Mouse (Mus musculus) gastrocnemius, adult 2 months (tissue): ENCODE data around the gene Erp27. TPM values are rescaled to one million over a fixed set of nuclear protein-coding genes. Genes with fewer than 3 reads are reported as not detected.

ENCODE experiments used
- DNase-seq: peaks from one replicate; pipeline ENCODE4 v3.0.0; 2022
- H3K27ac ChIP-seq: fragments of 200-600 bp; 2 replicates; pipeline ENCODE4 v1.8.1; 2022; ENCODE audit warnings: mild to moderate bottlenecking
- H3K4me3 ChIP-seq: fragments of 200-600 bp; 2 replicates; pipeline ENCODE4 v1.8.1; 2022; ENCODE audit warnings: mild to moderate bottlenecking, moderate library complexity
- CTCF ChIP-seq: fragments of 200-600 bp; IDR thresholded peaks from 2 replicates; pipeline ENCODE4 v1.8.1; 2022; ENCODE audit warnings: antibody characterized with exemption, mild to moderate bottlenecking, moderate library complexity
- intact Hi-C: fragments of 180-260 bp; cut with DNase I; formaldehyde crosslinking; loops from one replicate; pipeline ENCODE4 v1.15.1; 2025
- total RNA-seq, 2 experiments: library from RNA; stranded (reverse); gene quantifications; 2 replicates each; pipeline ENCODE4 v1.2.3; 2021

Gene Erp27
- total RNA-seq, 2 experiments from 2014 or later: 0.20 TPM; not detected in 1

DNA sequence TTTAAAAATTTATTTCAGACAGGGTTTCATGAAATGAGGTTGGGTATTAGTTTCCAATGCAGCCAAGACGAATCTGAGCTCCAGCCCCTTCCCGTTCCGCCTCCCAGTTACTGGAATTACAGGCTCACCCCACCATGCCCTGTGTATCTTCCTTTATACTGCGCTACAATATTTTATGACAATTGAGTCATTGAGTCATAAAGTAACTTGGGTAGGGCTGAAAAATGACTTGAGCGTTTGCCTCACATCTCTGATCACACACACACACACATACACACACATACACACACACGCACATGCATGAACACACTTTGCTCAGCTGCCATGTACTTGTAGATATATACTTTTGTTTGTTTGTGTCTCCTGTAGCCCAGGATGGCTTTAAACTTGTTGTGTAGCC is 7.7 kb downstream of the Erp27 start:
- intact Hi-C loops: no loop called here
- Histone ChIP-seq H3K4me3 (no peak overlapping the region), H3K27ac (peak overlapping the region; percentile 69)
- no peak for DNase-seq
- no peak for TF ChIP-seq CTCF

DNA sequence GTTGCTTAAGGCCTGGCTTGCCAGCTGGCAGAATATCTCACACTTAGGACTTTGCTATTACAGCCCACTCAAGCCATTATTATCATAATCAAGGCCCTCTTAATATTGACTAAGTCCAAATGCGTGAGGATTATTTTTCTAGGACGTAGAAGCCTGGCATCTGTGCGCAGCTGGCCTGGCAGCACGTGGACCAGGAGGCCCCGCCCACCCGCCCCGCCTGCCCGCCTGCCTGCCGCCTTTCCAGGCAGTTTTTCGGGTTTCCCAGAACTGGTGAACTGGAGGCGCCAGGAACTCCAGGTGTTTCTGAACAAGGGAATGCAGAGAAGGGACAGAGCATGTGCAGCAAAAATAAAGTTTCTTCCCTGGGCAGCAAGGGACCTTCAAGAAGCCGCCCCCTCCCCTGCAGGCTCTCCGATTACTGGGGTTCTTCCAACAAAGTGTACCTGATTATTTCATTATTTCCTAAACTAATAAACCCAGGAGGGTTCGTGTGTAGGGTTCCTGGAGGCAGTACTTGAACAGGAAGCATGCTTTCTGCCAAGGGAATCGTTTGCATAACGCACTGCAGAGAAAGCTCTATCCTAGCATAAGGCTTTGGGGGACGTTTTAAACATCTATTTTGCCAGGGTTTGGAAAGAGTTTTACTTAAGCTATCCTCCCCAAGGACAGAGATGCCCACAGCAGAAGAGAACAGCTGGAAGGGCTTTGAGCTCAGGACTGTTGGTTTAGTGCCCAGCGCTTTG is 8.4 kb downstream of the Erp27 start:
- peak overlapping the region; percentile 65 for H3K4me3 ChIP-seq
- intact Hi-C loops: no loop called here
- peak; percentile 37 for DNase-seq
- TF ChIP-seq CTCF: no peak
- H3K27ac ChIP-seq: peak overlapping the region; percentile 69

DNA sequence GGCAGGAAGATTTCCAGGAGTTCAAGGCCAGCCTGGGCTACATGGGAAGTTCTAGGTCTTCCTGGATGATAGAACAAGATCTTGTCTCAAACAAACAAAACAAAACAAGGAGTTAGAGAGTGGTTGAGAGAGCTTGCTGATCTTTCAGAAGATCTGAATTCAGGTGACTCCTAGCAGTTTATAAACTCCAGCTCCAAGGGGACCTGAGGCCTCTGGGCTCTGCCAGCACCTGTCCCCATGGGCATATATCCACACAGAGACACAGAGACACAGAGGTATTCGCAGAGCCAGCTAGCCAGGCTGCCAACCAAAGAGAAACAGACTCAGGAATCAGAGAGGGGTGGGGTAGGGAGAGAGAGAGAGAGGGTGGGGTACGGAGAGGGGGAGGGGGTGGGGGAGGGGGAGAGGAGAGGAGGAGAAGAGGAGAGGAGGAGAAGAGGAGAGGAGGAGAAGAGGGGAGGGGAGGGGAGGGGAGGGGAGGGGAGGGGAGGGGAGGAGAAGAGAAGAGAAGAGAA is 9.2 kb downstream of the Erp27 start:
- peak overlapping the region; percentile 69 for H3K27ac ChIP-seq
- H3K4me3 ChIP-seq: no peak overlapping the region
- no peak for TF ChIP-seq CTCF
- no peak for DNase-seq
- intact Hi-C loops: no loop called here

- intact Hi-C loops: no loop called here
- DNase-seq: peak; percentile 29
- Histone ChIP-seq H3K27ac (peak overlapping the region; percentile 48), H3K4me3 (no peak overlapping the region)
- no peak for TF ChIP-seq CTCF
Measured at GRCm38 (mm10) chr6:136910247-136910890, 11.6 kb downstream of the Erp27 start.

GRCm38 (mm10) chr6:136906937-136907293 is 15.1 kb downstream of the Erp27 start:
- peak overlapping the region; percentile 78 for H3K27ac ChIP-seq
- intact Hi-C loops: no loop called here
- peak; percentile 35 for DNase-seq
- H3K4me3 ChIP-seq: no peak overlapping the region; the same call in 1 of the 2 replicates
- no peak for TF ChIP-seq CTCF

GRCm38 (mm10) chr6:136906283-136906936 is 15.6 kb downstream of the Erp27 start:
- intact Hi-C loops: no loop called here
- peak; percentile 24 for DNase-seq
- peak overlapping the region; percentile 78 for H3K27ac ChIP-seq
- peak overlapping the region; percentile 9 for H3K4me3 ChIP-seq
- no peak for TF ChIP-seq CTCF

DNA sequence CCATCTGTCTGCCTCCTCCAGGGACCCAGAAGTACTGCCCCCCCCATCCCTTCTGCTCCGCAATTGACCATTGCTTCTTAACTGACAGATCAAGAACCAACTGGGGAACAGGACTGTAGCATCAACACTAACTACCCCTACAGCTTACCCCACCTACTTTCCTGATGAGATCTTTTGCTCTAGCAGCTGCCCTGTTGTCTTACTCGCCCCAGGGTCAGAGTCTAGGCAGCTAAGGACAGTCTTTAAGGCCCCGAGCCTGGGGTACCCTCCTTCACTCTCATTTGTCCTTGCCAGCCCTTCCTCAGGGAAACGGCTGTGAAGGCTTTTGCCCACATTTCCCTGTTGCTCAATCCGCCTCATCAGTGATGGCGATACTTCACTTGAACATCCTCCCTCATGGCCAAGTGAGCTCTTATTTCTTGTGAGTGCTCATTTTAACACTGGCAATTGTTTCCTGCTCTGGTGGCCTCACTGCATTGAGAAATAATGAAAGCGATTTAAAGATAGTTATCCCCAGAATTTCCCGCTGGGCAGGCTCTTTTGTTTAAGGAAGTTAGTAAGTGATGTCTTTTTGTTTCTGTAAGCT is 18.0 kb downstream of the Erp27 start:
- no peak for TF ChIP-seq CTCF
- no peak for DNase-seq
- Histone ChIP-seq H3K27ac (no peak overlapping the region), H3K4me3 (no peak overlapping the region)
- intact Hi-C loops: no loop called here

DNA sequence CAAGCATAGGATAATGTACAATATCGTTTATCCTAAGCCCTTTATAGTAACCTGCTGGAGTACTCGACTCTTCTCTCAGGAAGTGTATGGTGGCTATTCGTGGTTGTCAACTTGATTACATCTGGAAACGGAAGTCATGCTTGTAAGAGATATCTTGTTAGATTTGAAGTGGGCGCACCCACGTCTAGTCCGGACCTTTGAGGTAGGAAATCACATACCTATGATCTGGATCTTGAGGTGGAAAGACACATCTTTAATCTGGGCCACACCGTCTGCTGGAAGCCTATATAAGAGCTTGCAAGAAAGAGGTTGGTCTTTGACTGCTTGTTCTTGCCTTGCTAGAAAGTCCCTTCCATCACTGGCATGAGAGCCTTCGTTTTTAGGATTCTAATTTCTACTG is 19.5 kb downstream of the Erp27 start:
- Histone ChIP-seq H3K27ac (no peak overlapping the region), H3K4me3 (no peak overlapping the region)
- no peak for TF ChIP-seq CTCF
- no peak for DNase-seq
- intact Hi-C loops: no loop called here

DNA sequence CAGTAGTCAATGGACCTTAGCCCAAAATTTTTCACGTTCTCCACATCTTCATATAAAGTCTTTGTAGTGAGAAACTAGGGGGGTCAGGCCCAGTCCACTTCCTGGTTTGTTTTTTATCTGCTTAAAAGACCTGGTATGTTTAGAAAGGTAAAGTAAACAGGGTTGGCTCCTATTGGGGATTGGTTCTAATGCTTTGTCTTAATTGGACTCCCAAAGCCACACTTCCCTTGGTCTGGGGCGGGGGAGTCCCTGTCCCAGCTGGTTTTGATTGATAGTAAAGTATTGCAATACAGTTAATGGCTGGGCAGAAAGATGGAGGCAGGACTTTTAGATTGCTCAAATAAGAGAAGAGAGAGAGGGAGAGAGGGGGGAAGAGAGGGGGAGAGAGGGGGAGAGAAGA is 21.0 kb downstream of the Erp27 start:
- no peak for TF ChIP-seq CTCF
- intact Hi-C loops: no loop called here
- H3K4me3 ChIP-seq: no peak overlapping the region
- H3K27ac ChIP-seq: peak overlapping the region; percentile 54; the same call in 1 of the 2 replicates
- no peak for DNase-seq

- Histone ChIP-seq H3K27ac (peak overlapping the region; percentile 54; the same call in 1 of the 2 replicates), H3K4me3 (no peak overlapping the region)
Measured at GRCm38 (mm10) chr6:136900369-136901009, 21.5 kb downstream of the Erp27 start.

DNA sequence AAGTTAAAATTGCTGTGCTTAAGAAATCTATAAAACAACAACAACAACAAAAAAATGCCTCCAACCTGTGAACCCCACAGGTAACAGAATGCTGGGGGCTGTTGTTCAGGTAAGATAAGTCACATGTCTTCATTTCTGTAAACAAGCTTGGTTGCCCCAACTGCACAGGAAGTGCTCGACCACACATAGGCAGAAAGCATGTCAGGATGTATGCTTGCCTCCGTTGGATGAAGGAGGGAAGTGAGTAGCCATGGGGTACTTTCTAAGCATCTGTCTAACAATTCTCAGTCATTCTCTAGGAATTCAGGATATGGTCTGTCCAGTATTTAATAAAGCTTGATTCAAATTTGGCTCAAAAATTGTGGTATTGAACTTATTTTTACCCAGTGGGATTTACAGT is 23.0 kb downstream of the Erp27 start:
- H3K27ac ChIP-seq: peak overlapping the region; percentile 75
- no peak for TF ChIP-seq CTCF
- no peak overlapping the region for H3K4me3 ChIP-seq
- intact Hi-C loops: no loop called here
- DNase-seq: no peak

More at GRCm38 (mm10) chr6:136900369-136901009, 21.5 kb downstream of the Erp27 start:
- intact Hi-C loops: no loop called here
- no peak for TF ChIP-seq CTCF
- DNase-seq: no peak

DNA sequence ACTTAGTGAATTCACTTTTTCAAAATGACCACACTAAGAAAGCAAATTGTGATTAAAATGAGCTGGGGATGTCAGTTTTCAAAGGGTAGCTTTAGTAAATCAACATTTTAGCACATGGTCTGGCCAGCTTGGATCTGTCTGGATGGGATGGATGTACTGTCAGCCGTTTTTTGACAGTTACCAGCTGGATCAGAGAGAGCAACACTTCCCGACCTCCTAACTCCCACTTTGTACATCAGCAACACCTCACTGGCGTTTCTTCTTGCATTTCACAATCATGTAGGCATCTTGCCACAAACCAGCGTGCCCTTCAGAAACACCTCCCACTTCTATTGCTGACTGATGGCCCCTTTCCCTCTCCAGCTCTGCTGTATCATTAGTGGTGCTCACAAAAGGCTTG is 23.8 kb downstream of the Erp27 start:
- TF ChIP-seq CTCF: no peak
- H3K27ac ChIP-seq: peak overlapping the region; percentile 75
- DNase-seq: no peak
- no peak overlapping the region for H3K4me3 ChIP-seq
- intact Hi-C loops: no loop called here
